Mouse (Mus musculus): ENCODE measurements around the gene Dao. TPM values are rescaled to one million over a fixed set of nuclear protein-coding genes. Genes with fewer than 3 reads are reported as not detected.
A peak's percentile ranks its signal among the peaks of the same experiment; 100 is the strongest.

Dao gene
- polyA plus RNA-seq, 1 experiment: 0.06 TPM

DNA sequence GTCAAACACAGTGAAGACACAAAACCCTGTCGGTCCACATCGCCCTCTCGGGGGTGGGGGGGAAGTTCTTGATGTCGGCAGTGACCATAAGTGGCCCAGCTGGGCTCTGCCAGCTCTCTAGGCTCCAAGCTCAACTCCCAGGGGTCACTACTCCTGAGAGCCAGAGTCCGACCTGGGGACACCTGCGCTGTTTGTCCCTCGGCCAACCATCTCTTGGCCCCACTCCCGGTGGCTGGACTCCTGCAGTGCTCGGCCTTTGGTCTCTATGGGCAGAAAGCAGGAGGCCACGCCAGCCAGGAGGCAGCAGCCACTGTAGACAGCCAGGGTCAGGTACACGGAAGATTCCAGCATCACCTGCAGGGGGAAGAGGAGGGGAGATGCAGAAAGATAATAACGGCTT, 24.6 kb downstream of the Dao start:
- no peaks in the 10 kb centered on the region for H3K36me3 ChIP-seq (ENCODE audit: control insufficient read depth, insufficient read depth, low read length)
- no peak for TF ChIP-seq CTCF (IDR thresholded peaks at IDR 0.05; ENCODE audit: control insufficient read depth, insufficient read depth, insufficient replicate concordance, low read depth, low read length)
- TF ChIP-seq POLR2A (IDR thresholded peaks at IDR 0.05; ENCODE audit: control insufficient read depth, low read depth, low read length): no peak
- H3K4me3 ChIP-seq (ENCODE audit: control insufficient read depth, low read depth, low read length): no peak overlapping the region
- H3K27ac ChIP-seq (ENCODE audit: control insufficient read depth, insufficient read depth, low read depth, low read length): no peak overlapping the region
- H3K4me1 ChIP-seq (ENCODE audit: control insufficient read depth, insufficient read depth, low read length): peaks cover 7% of the 10 kb centered on the region
- no peaks in the 10 kb centered on the region for H3K27me3 ChIP-seq (ENCODE audit: control insufficient read depth, insufficient read depth, low read length)

DNA sequence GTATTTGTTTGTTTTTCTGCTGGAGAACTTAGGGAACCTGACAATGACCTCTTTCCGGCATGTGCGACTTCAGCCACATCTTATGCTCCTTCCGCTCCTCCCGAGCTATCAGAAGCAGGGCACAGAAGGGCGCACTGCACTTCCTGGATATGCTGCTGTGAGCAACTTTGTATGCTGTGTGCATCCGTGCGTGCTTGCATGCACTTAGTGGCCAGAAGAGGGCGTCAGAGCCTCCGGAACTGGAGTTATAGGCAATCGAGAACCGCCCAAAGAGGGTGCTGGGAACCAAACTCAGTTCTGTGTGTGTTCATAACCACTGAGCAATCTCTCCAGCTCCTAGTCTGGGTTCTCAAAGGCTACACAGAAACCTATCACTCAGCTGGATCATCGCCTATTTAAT, 27.1 kb downstream of the Dao start:
- Histone ChIP-seq H3K27me3 (ENCODE audit: control insufficient read depth, insufficient read depth, low read length) (no peaks in the 10 kb centered on the region), H3K4me3 (ENCODE audit: control insufficient read depth, low read depth, low read length) (no peak overlapping the region), H3K36me3 (ENCODE audit: control insufficient read depth, insufficient read depth, low read length) (no peaks in the 10 kb centered on the region), H3K4me1 (ENCODE audit: control insufficient read depth, insufficient read depth, low read length) (peaks cover 5% of the 10 kb centered on the region), H3K27ac (ENCODE audit: control insufficient read depth, insufficient read depth, low read depth, low read length) (no peak overlapping the region)
- TF ChIP-seq POLR2A (IDR thresholded peaks at IDR 0.05; ENCODE audit: control insufficient read depth, low read depth, low read length): no peak
- peak; percentile 26; the same call in 1 of the 2 replicates for TF ChIP-seq CTCF (IDR thresholded peaks at IDR 0.05; ENCODE audit: control insufficient read depth, insufficient read depth, insufficient replicate concordance, low read depth, low read length)

DNA sequence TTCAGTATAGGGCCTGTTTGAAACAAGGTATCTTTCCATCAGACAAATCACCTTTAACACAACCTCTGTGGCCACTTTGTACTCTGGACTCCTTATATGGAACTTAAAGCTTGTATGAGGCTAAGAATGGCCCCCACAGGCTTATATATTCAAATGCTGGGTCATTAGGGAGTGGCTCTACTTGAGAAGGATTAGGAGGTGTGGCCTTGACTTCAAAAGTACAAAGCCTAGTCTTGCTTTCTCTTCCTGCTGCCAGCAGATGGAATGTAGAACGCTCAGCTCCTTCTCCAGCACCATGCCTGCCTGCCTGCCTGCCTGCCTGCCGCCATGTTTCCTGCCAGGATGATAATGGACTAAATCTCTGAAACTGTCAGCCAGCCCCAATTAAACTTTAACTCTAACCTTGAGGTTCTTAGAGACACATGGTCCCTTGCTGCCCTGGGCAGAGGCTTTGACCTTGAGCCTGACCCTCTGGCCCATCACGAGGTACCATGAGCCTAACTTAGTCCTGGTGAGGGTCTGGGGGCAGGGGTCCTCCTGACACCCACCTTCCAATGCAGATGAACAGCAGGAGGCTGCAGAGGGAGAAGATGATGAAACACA, 28.8 kb downstream of the Dao start:
- Histone ChIP-seq H3K27me3 (ENCODE audit: control insufficient read depth, insufficient read depth, low read length) (no peaks in the 10 kb centered on the region), H3K4me1 (ENCODE audit: control insufficient read depth, insufficient read depth, low read length) (peaks cover 5% of the 10 kb centered on the region), H3K4me3 (ENCODE audit: control insufficient read depth, low read depth, low read length) (no peak overlapping the region), H3K36me3 (ENCODE audit: control insufficient read depth, insufficient read depth, low read length) (no peaks in the 10 kb centered on the region), H3K27ac (ENCODE audit: control insufficient read depth, insufficient read depth, low read depth, low read length) (no peak overlapping the region)
- no peak for TF ChIP-seq POLR2A (IDR thresholded peaks at IDR 0.05; ENCODE audit: control insufficient read depth, low read depth, low read length)
- no peak for TF ChIP-seq CTCF (IDR thresholded peaks at IDR 0.05; ENCODE audit: control insufficient read depth, insufficient read depth, insufficient replicate concordance, low read depth, low read length)

DNA sequence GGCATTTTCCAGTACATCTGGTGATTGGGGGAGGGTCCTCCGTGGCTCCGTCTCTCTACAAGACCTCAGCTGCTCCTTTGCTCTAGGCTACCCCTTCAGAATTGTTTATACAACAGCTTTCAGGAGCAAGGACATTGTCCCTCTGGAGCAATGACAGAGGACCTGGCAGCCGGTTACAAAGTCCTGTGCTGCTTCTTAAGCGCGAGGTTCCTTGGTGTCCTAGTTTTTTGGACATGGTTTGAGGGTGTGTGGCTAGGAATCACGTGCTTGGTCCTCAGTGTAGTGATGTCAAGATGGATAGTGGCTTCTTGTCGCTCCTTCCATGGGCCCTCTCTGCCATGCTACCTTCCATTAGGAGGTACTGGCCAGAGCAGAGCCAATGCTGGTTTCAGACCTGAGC, 30.9 kb downstream of the Dao start:
- TF ChIP-seq CTCF (IDR thresholded peaks at IDR 0.05; ENCODE audit: control insufficient read depth, insufficient read depth, insufficient replicate concordance, low read depth, low read length) (no peak), POLR2A (IDR thresholded peaks at IDR 0.05; ENCODE audit: control insufficient read depth, low read depth, low read length) (no peak)
- H3K27ac ChIP-seq (ENCODE audit: control insufficient read depth, insufficient read depth, low read depth, low read length): no peak overlapping the region

DNA sequence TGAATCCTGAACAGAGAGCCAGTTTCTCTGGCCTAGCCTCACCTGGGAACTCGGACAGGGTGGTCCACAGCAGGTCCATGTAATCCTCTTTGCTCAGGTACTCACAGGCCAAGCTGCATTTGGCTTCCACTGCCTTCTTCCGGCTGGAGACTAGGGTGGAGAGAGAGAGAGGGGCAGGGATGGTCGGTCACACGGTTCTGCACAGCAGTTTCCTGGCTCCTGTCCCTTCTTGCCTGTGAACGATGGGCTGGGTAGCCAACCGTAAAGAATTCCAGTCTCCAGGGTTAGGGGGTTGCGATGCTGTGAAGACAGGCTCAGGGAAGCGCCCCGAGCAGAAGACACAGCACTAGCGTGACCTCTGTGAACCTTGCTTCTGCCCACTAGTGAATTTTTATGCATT, 31.6 kb downstream of the Dao start:
- H3K36me3 ChIP-seq (ENCODE audit: control insufficient read depth, insufficient read depth, low read length): no peaks in the 10 kb centered on the region
- no peak overlapping the region for H3K4me3 ChIP-seq (ENCODE audit: control insufficient read depth, low read depth, low read length)
- no peaks in the 10 kb centered on the region for H3K27me3 ChIP-seq (ENCODE audit: control insufficient read depth, insufficient read depth, low read length)
- TF ChIP-seq POLR2A (IDR thresholded peaks at IDR 0.05; ENCODE audit: control insufficient read depth, low read depth, low read length) (no peak), CTCF (IDR thresholded peaks at IDR 0.05; ENCODE audit: control insufficient read depth, insufficient read depth, insufficient replicate concordance, low read depth, low read length) (no peak)
- peaks cover 5% of the 10 kb centered on the region for H3K4me1 ChIP-seq (ENCODE audit: control insufficient read depth, insufficient read depth, low read length)
- H3K27ac ChIP-seq (ENCODE audit: control insufficient read depth, insufficient read depth, low read depth, low read length): no peak overlapping the region

More for the DNA sequence above, 30.9 kb downstream of the Dao start:
- Histone ChIP-seq H3K36me3 (ENCODE audit: control insufficient read depth, insufficient read depth, low read length) (no peaks in the 10 kb centered on the region), H3K4me3 (ENCODE audit: control insufficient read depth, low read depth, low read length) (no peak overlapping the region), H3K4me1 (ENCODE audit: control insufficient read depth, insufficient read depth, low read length) (peaks cover 5% of the 10 kb centered on the region), H3K27me3 (ENCODE audit: control insufficient read depth, insufficient read depth, low read length) (no peaks in the 10 kb centered on the region)

DNA sequence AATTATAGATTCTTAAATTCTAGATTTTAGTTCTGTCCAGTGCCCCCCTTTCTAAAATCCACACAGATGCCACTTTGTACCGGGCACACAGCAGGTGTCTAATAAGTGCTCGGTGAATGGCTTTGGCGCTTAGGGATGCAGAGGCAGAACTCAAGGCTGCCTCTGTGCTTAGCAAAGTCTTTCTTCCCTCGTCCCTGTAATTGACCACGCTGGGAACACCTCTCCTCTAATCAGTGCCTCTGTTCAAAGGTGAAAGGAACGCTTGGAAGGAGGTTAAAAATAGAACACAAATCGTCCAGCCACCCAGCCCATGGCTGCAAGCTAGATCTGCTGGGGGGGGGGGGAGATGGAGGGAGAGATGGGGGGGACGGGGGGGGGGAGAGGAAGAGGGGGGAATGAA, 37.0 kb downstream of the Dao start:
- Histone ChIP-seq H3K36me3 (ENCODE audit: control insufficient read depth, insufficient read depth, low read length) (no peaks in the 10 kb centered on the region), H3K4me3 (ENCODE audit: control insufficient read depth, low read depth, low read length) (no peak overlapping the region), H3K27ac (ENCODE audit: control insufficient read depth, insufficient read depth, low read depth, low read length) (no peak overlapping the region), H3K4me1 (ENCODE audit: control insufficient read depth, insufficient read depth, low read length) (0 out of 2 replicates have a peak, but pooled peaks cover 2% of the 10 kb centered on the region), H3K27me3 (ENCODE audit: control insufficient read depth, insufficient read depth, low read length) (no peaks in the 10 kb centered on the region)
- TF ChIP-seq POLR2A (IDR thresholded peaks at IDR 0.05; ENCODE audit: control insufficient read depth, low read depth, low read length) (no peak), CTCF (IDR thresholded peaks at IDR 0.05; ENCODE audit: control insufficient read depth, insufficient read depth, insufficient replicate concordance, low read depth, low read length) (no peak)

DNA sequence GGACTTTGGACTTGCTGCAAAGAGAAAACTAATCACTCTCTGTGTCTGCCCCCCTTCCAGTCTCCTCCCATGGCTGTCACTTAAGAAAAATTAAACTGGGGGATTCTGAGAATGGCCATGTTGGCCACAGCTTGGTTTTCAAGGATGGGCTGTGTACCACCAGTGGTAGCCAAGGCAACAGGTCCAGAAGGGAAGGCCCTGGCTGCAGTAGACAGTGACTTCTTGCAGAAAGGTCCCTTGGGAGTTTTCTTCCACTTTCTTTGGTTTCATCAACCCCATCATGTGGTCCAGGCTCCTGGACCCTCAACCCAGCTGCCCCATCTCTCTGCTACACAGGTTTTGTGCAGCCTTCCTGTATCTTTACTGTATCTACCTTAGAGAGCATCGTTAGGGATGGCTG, 37.4 kb downstream of the Dao start:
- no peaks in the 10 kb centered on the region for H3K36me3 ChIP-seq (ENCODE audit: control insufficient read depth, insufficient read depth, low read length)
- H3K27me3 ChIP-seq (ENCODE audit: control insufficient read depth, insufficient read depth, low read length): no peaks in the 10 kb centered on the region
- TF ChIP-seq POLR2A (IDR thresholded peaks at IDR 0.05; ENCODE audit: control insufficient read depth, low read depth, low read length): no peak
- no peak for TF ChIP-seq CTCF (IDR thresholded peaks at IDR 0.05; ENCODE audit: control insufficient read depth, insufficient read depth, insufficient replicate concordance, low read depth, low read length)
- H3K27ac ChIP-seq (ENCODE audit: control insufficient read depth, insufficient read depth, low read depth, low read length): no peak overlapping the region
- 0 out of 2 replicates have a peak, but pooled peaks cover 2% of the 10 kb centered on the region for H3K4me1 ChIP-seq (ENCODE audit: control insufficient read depth, insufficient read depth, low read length)
- H3K4me3 ChIP-seq (ENCODE audit: control insufficient read depth, low read depth, low read length): no peak overlapping the region

Data from testis, adult 2 months (tissue).